Mouse (Mus musculus): ENCODE data around the gene Itpr1.

DNA sequence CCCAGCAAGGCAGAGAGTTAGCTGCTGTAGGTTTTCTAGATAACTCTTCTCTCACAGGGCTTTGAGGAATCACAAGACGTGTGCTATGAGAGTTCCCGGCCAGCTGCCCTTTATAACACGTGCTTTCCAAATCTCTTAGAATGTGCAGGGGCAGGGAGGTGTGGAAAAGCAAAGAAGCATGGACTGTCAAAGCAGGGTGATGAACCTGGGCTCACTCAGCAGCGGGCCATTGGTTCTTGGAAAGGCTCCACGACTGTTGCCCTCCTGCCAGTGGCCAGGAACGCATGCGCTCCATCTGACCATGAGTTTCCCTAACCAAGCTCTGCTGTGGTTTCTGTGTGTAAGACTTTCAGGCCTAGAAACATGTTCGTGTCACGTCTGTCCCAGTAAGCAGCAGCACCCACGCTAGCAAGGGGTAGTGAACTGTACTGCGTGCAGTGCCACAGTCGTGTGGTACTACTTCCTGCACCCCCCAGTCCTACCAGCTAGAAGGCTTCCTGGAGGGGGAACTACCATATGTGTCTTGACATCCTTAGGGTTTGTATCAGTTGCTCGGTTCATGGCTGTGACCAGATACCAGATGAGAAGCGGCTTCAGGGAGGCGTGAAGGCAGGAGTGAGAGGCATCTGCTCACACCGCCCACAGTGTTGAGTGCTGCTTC is 311.2 kb downstream of the Itpr1 start:
- no peak for TF ChIP-seq CTCF (IDR thresholded peaks at IDR 0.05; ENCODE audit: insufficient read depth, low read depth, low read length)
- no peak for TF ChIP-seq POLR2A (IDR thresholded peaks at IDR 0.05; ENCODE audit: insufficient read depth, low read depth, low read length)

All from olfactory bulb, adult 2 months (tissue).